Mouse (Mus musculus) NIH3T3 (cell line): ENCODE measurements around the gene Rtl1.

Experiments
- DNase-seq: peaks from one replicate; pipeline ENCODE4 v3.0.0-alpha.2; 2012; ENCODE audit warnings: low read depth

Gene Rtl1

GRCm38 (mm10) chr12:109572259-109572658 is 27.9 kb downstream of the Rtl1 start:
- DNase-seq: no peak

- no peak for DNase-seq
Measured at GRCm38 (mm10) chr12:109560111-109560695, 39.9 kb downstream of the Rtl1 start.

GRCm38 (mm10) chr12:109558891-109559487 is 41.1 kb downstream of the Rtl1 start:
- DNase-seq: no peak

GRCm38 (mm10) chr12:109558226-109558824 is 41.8 kb downstream of the Rtl1 start:
- DNase-seq: no peak

GRCm38 (mm10) chr12:109555837-109556409 is 44.2 kb downstream of the Rtl1 start:
- peak; percentile 53 for DNase-seq

- DNase-seq: no peak
Measured at GRCm38 (mm10) chr12:109553568-109553967, 46.6 kb downstream of the Rtl1 start.

GRCm38 (mm10) chr12:109552754-109553525 is 47.2 kb downstream of the Rtl1 start:
- no peak for DNase-seq

- peak; percentile 86 for DNase-seq
Measured at GRCm38 (mm10) chr12:109551771-109552170, 48.4 kb downstream of the Rtl1 start.

- no peak for DNase-seq
Measured at GRCm38 (mm10) chr12:109547085-109547484, 53.0 kb downstream of the Rtl1 start.

GRCm38 (mm10) chr12:109545875-109546732 is 54.0 kb downstream of the Rtl1 start:
- DNase-seq: no peak

GRCm38 (mm10) chr12:109543281-109543923 is 56.7 kb downstream of the Rtl1 start:
- no peak for DNase-seq

- DNase-seq: peak; percentile 96
Measured at GRCm38 (mm10) chr12:109542635-109543249, 57.4 kb downstream of the Rtl1 start.

- DNase-seq: peak; percentile 85
Measured at GRCm38 (mm10) chr12:109542011-109542410, 58.1 kb downstream of the Rtl1 start.

- DNase-seq: no peak
Measured at GRCm38 (mm10) chr12:109541540-109541899, 58.6 kb downstream of the Rtl1 start.

GRCm38 (mm10) chr12:109540739-109541539 is 59.2 kb downstream of the Rtl1 start:
- DNase-seq: peak; percentile 89

- no peak for DNase-seq
Measured at GRCm38 (mm10) chr12:109539950-109540349, 60.2 kb downstream of the Rtl1 start.
